Mouse (Mus musculus) forebrain, postnatal 0 days (tissue): ENCODE results near the gene Htr5b. TPM values are rescaled to one million over a fixed set of nuclear protein-coding genes. Genes with fewer than 3 reads are reported as not detected.

Experiments
- ATAC-seq: fragments of 200-750 bp; cut with Nextera tagmentation; 2 replicates; pipeline ENCODE4 v1.8.0; 2017; ENCODE audit warnings: mild to moderate bottlenecking, moderate library complexity
- DNase-seq: peaks from one replicate; pipeline ENCODE4 v3.0.0-alpha.2; 2015
- H3K27ac ChIP-seq: fragments of 300-500 bp; sonication (generic); 2 replicates; pipeline ENCODE4 v1.5.1; 2014; ENCODE audit warnings: low read depth, mild to moderate bottlenecking, antibody characterized with exemption, low read length, moderate library complexity, mixed read lengths
- H3K27me3 ChIP-seq: fragments of 300-500 bp; sonication (generic); 2 replicates; pipeline ENCODE4 v1.6.1; 2014; ENCODE audit warnings: mild to moderate bottlenecking, low read length, mixed read lengths; ENCODE audit not compliant: insufficient read depth
- H3K36me3 ChIP-seq: fragments of 300-500 bp; sonication (generic); 2 replicates; pipeline ENCODE4 v1.6.1; 2014; ENCODE audit warnings: mild to moderate bottlenecking, moderate library complexity; ENCODE audit not compliant: insufficient read depth
- H3K4me1 ChIP-seq: fragments of 300-500 bp; sonication (generic); 2 replicates; pipeline ENCODE4 v1.6.1; 2014; ENCODE audit warnings: antibody characterized with exemption; ENCODE audit not compliant: insufficient read depth
- H3K4me2 ChIP-seq: fragments of 300-500 bp; sonication (generic); 2 replicates; pipeline ENCODE4 v1.6.1; 2014; ENCODE audit warnings: low read depth, mild to moderate bottlenecking, moderate library complexity
- H3K4me3 ChIP-seq: fragments of 300-500 bp; sonication (generic); 2 replicates; pipeline ENCODE4 v1.5.1; 2014; ENCODE audit warnings: low read depth, low read length, mixed read lengths
- H3K9ac ChIP-seq: fragments of 300-500 bp; sonication (generic); 2 replicates; pipeline ENCODE4 v1.6.1; 2014; ENCODE audit warnings: mild to moderate bottlenecking
- H3K9me3 ChIP-seq: fragments of 300-500 bp; sonication (generic); 2 replicates; pipeline ENCODE4 v1.6.1; 2016; ENCODE audit warnings: low read length
- CTCF ChIP-seq: sonication (generic); IDR thresholded peaks from 2 replicates; pipeline ENCODE4 v1.5.1; 2016; ENCODE audit warnings: antibody characterized with exemption, control low read depth, low read depth
- WGBS: fragments of 180-500 bp; shearing (Covaris S2); extraction: QIAGEN DNeasy Blood & Tissue Kit; methylation state at CpG from one replicate; pipeline ENCODE4 v1.1.7; 2014; 5-methylcytosine and 5-hydroxymethylcytosine counted together
- polyA plus RNA-seq: library from polyadenylated mRNA; unstranded; fragments of >200 nt; fragmentation: Nextera tagmentation; extraction: Ambion mirVana; gene quantifications from 2 replicates; pipeline ENCODE4 v1.2.1, GENCODE M21; 2015
- total RNA-seq: library from RNA; depleted of rRNA; stranded (reverse); fragments of >200 nt; gene quantifications from 2 replicates; pipeline ENCODE4 v1.2.3, GENCODE M21; 2014

The Htr5b gene
- total and polyA plus RNA-seq, 2 experiments from 2014 or later: 2.2 to 3.5 TPM

DNA sequence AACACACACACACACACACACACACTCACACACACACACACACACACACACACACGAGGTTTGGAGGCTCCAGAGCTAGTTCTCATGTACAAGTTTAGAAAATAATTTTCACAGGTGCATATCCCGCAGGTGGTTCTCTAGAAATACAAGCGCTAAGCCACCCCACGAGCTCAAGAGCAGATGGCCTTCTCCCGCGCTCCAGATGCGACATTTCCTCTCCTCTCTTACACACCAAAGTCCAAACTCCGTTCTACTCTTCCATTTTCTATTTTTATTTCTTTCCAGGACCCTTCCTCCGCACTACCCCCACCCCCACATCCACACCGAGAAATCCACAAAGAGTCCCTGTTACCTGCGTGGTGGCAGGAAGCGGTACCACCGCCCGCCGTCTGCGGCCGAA lies 1.2 kb downstream of the Htr5b start:
- Histone ChIP-seq H3K9ac (no peak overlapping the region), H3K4me1 (peaks cover 10% of the 10 kb centered on the region; the same call in 1 of the 2 replicates), H3K27me3 (peaks cover 13% of the 10 kb centered on the region; the same call in 1 of the 2 replicates), H3K4me2 (peak overlapping the region; percentile 57), H3K36me3 (no peaks in the 10 kb centered on the region), H3K4me3 (peak overlapping the region; percentile 37), H3K9me3 (no peaks in the 10 kb centered on the region), H3K27ac (no peak overlapping the region)
- ATAC-seq (no peak), DNase-seq (no peak)
- no peak for TF ChIP-seq CTCF
- WGBS: 47% methylated on average over 17 of the region's 17 CpGs

DNA sequence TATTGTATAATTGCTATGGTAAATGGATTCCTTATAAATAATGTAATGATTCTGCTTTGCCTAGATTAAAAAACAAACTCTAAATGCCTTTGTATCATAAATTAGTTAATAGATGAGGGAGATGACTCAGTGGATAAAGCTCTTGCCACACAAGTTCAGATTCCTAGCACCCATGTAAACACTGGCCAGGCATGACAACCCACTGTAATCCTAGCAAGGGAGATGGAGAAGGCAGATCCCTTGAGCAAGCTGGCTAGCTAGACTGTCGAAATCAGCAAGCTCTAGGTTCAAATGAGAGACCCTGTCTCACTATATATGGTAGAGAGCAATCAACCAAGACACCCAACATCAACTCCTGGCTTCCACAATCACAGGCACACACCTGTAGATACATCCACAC lies 9.7 kb downstream of the Htr5b start:
- Histone ChIP-seq H3K36me3 (no peaks in the 10 kb centered on the region), H3K27ac (no peak overlapping the region), H3K4me1 (no peaks in the 10 kb centered on the region), H3K4me2 (no peak overlapping the region), H3K9ac (no peak overlapping the region), H3K27me3 (no peaks in the 10 kb centered on the region), H3K9me3 (no peaks in the 10 kb centered on the region), H3K4me3 (no peak overlapping the region)
- ATAC-seq (no peak), DNase-seq (no peak)
- no peak for TF ChIP-seq CTCF
- 69% methylated on average over 1 of the region's 1 CpGs for WGBS

DNA sequence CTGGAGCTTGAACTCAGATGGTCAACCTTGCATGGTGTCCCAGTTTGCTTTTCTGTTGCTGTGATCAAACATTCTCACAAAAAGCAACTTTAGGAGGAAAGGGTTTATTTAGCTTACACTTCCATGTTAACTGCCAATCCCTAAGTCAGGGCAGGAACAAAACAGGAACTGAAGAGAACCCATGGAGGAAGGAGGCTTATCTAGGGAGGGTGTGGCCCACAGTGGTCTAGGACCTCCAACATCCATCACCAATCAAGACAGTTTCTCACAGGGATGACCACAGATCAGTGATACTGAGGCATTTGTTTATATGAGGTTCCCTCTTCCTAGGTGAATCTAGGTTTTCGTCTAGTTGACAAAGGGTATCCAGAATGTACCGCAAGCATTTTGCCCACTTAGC lies 16.3 kb downstream of the Htr5b start:
- Histone ChIP-seq H3K27me3 (no peaks in the 10 kb centered on the region), H3K4me2 (no peak overlapping the region), H3K27ac (no peak overlapping the region), H3K36me3 (no peaks in the 10 kb centered on the region), H3K4me1 (no peaks in the 10 kb centered on the region), H3K9ac (no peak overlapping the region), H3K9me3 (no peaks in the 10 kb centered on the region), H3K4me3 (no peak overlapping the region)
- no peak for ATAC-seq
- DNase-seq: no peak
- no peak for TF ChIP-seq CTCF
- 97% methylated on average over 2 of the region's 2 CpGs for WGBS

DNA sequence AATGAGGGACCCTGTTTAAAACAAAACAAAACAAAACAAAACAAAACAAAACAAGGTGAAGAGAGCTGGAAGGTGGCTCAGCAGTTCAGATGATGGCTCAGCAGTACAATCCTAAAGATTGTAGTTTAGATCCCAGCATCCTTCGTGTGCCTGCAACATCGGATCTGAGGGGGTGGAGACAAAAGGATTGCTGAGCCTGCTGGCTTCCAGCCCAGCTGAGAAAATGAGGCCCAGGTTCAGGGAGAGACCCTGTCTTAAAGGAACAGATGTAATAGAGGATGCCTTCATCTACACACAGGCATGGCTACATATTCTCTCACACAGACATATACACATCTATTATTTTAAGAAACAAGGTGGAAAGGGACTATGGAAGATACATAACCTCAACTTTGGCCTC lies 17.1 kb downstream of the Htr5b start:
- Histone ChIP-seq H3K27ac (no peak overlapping the region), H3K9ac (no peak overlapping the region), H3K27me3 (no peaks in the 10 kb centered on the region), H3K4me3 (no peak overlapping the region), H3K4me2 (no peak overlapping the region), H3K4me1 (no peaks in the 10 kb centered on the region), H3K36me3 (no peaks in the 10 kb centered on the region), H3K9me3 (no peaks in the 10 kb centered on the region)
- WGBS: 0% methylated on average over 2 of the region's 2 CpGs
- DNase-seq: no peak
- no peak; the same call in 1 of the 2 replicates for ATAC-seq
- no peak for TF ChIP-seq CTCF

DNA sequence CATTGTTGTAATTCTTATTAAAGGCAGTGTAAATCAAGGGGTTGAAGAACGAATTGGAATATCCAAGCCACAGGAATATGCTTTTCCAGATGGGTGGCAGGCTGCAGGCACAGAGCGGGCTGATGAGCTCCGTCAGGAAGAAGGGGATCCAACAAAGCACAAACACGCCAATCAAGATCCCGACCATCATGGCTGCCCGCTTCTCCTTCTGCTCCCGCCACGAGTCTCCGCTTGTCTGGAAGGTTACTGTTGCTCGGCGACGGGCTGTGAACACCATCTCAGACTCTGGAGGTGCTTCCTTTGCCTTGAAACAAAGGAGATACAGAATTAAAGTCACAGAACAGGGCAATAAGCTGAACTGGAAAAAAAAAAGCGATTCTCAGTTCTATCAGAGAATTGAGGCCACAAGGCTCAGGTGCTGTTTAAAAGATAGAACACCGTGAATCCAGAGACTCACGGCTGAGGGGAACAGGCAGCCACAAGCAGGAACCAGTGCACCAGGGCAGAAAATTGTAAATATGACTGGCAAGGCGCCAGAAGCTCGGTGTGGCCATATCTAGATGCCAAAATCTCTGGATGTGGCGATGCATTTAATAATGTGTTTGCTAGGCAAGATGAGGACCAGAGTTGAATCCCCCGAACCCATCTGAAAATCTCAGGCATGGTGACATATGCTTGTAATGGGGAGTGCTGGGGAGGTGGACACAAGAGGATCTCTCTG lies 17.7 kb downstream of the Htr5b start:
- H3K9me3 ChIP-seq: no peaks in the 10 kb centered on the region
- no peak overlapping the region for H3K9ac ChIP-seq
- H3K36me3 ChIP-seq: no peaks in the 10 kb centered on the region
- no peaks in the 10 kb centered on the region for H3K27me3 ChIP-seq
- TF ChIP-seq CTCF: no peak
- peak; percentile 24 for DNase-seq
- H3K4me2 ChIP-seq: no peak overlapping the region
- WGBS: 69% methylated on average over 19 of the region's 19 CpGs
- ATAC-seq: peak; percentile 66; the same call in 1 of the 2 replicates
- H3K27ac ChIP-seq: no peak overlapping the region
- no peak overlapping the region for H3K4me3 ChIP-seq
- H3K4me1 ChIP-seq: no peaks in the 10 kb centered on the region

DNA sequence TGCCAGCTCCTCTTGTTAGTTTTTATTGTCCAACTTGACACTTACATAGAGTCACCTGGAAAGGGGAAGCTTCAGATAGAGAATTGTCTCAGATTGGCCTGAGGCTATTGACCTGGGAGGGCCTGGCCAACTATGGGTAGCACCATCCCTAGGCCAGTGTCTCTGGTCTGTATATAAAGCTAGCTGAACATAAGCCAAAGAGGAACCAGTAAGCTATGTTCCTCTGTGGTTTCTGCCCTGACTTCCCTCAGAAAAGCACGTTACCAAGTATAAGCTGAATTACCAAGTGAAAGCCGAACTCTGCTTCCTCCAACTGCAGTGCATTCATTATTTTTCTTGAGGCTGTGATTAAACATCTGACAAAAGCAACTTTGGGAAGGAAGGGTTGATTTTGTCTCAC lies 19.5 kb downstream of the Htr5b start:
- H3K36me3 ChIP-seq: peaks cover 7% of the 10 kb centered on the region; the same call in 1 of the 2 replicates
- H3K9ac ChIP-seq: no peak overlapping the region
- H3K4me2 ChIP-seq: no peak overlapping the region
- no peaks in the 10 kb centered on the region for H3K4me1 ChIP-seq
- WGBS: 92% methylated on average over 2 of the region's 2 CpGs
- DNase-seq (no peak), ATAC-seq (no peak)
- H3K27me3 ChIP-seq: no peaks in the 10 kb centered on the region
- TF ChIP-seq CTCF: no peak
- no peak overlapping the region for H3K4me3 ChIP-seq
- no peaks in the 10 kb centered on the region for H3K9me3 ChIP-seq
- no peak overlapping the region for H3K27ac ChIP-seq

DNA sequence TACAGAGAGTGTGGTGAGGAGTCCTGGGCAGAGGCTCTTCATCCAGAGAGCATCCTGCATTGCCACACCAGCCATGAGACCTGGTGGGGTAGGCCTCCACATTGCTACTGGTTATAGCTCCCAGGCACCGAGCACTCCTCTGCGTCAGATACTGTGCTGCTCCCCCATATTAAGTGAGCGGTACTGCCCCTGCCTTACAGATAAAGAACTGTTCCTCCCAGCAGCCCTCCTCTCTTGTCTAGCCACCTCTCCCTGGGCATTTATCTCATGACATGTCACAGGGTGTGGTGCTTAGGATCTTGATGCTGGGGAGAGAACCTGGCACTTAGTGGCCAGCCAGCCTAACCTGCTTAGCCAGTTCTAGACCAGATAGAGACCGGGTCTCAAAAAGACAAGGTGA lies 31.2 kb downstream of the Htr5b start:
- H3K36me3 ChIP-seq: peaks cover 77% of the 10 kb centered on the region
- WGBS: 95% methylated on average over 4 of the region's 4 CpGs
- no peak overlapping the region for H3K4me2 ChIP-seq
- H3K4me3 ChIP-seq: no peak overlapping the region
- H3K27ac ChIP-seq: no peak overlapping the region
- DNase-seq (no peak), ATAC-seq (no peak)
- H3K9me3 ChIP-seq: no peaks in the 10 kb centered on the region
- no peak overlapping the region for H3K9ac ChIP-seq
- H3K4me1 ChIP-seq: no peaks in the 10 kb centered on the region
- H3K27me3 ChIP-seq: no peaks in the 10 kb centered on the region
- TF ChIP-seq CTCF: no peak
